Mouse (Mus musculus) limb, embryonic 14.5 days (tissue): ENCODE measurements at regions not wholly inside any gene's neighbourhood (a gene's known extent, or its start where the extent isn't known, plus 50 kb on each side); places are given as distances from the start of the nearest gene placed in this dataset.
A peak's percentile ranks its signal among the peaks of the same experiment; 100 is the strongest.

Source experiments
- ATAC-seq: fragments of 200-750 bp; cut with Nextera tagmentation; 2 replicates; pipeline ENCODE4 v1.8.0; 2017; ENCODE audit warnings: low read depth, moderate number of reproducible peaks, moderate TSS enrichment; ENCODE audit not compliant: low FRiP score
- DNase-seq: peaks from one replicate; pipeline ENCODE4 v3.0.0-alpha.2; 2015; ENCODE audit warnings: low spot score
- H3K27ac ChIP-seq: fragments of 300-500 bp; sonication (generic); replicated peaks from 2 replicates; pipeline ENCODE4 v1.5.1; 2014; ENCODE audit warnings: low read depth, mild to moderate bottlenecking, low read length, moderate library complexity, mixed read lengths
- H3K27me3 ChIP-seq: fragments of 300-500 bp; sonication (generic); 2 replicates; pipeline ENCODE4 v1.6.1; 2014; ENCODE audit warnings: low read length, mixed read lengths; ENCODE audit not compliant: control insufficient read depth, insufficient read depth
- H3K36me3 ChIP-seq: fragments of 300-500 bp; sonication (generic); 2 replicates; pipeline ENCODE4 v1.6.1; 2014; ENCODE audit warnings: mild to moderate bottlenecking, low read length, moderate library complexity, mixed read lengths; ENCODE audit not compliant: control insufficient read depth, insufficient read depth
- H3K4me1 ChIP-seq: fragments of 300-500 bp; sonication (generic); 2 replicates; pipeline ENCODE4 v1.6.1; 2014; ENCODE audit warnings: antibody characterized with exemption, low read length, mixed read lengths; ENCODE audit not compliant: control insufficient read depth, insufficient read depth
- H3K4me2 ChIP-seq: fragments of 300-500 bp; sonication (generic); replicated peaks from 2 replicates; pipeline ENCODE4 v1.6.1; 2014; ENCODE audit warnings: low read depth, mild to moderate bottlenecking, low read length, moderate library complexity; ENCODE audit not compliant: severe bottlenecking
- H3K4me3 ChIP-seq: fragments of 300-500 bp; sonication (generic); replicated peaks from 2 replicates; pipeline ENCODE4 v1.5.1; 2014; ENCODE audit warnings: low read length
- H3K9ac ChIP-seq: fragments of 300-500 bp; sonication (generic); 2 replicates; pipeline ENCODE4 v1.6.1; 2014; ENCODE audit warnings: mild to moderate bottlenecking, low read depth, low read length, moderate library complexity; ENCODE audit not compliant: severe bottlenecking
- H3K9me3 ChIP-seq: fragments of 300-500 bp; sonication (generic); 2 replicates; pipeline ENCODE4 v1.6.1; 2016; ENCODE audit warnings: low read length; ENCODE audit not compliant: control insufficient read depth
- POLR2A ChIP-seq: fragments of 200-500 bp; IDR thresholded peaks from 2 replicates; pipeline ENCODE4 v1.8.0; 2012; ENCODE audit warnings: inconsistent platforms, mild to moderate bottlenecking, moderate library complexity, borderline replicate concordance; ENCODE audit not compliant: insufficient read depth, insufficient read length; ENCODE audit errors: extremely low read depth
- WGBS: fragments of 180-500 bp; shearing (Covaris S2); extraction: QIAGEN DNeasy Blood & Tissue Kit; methylation state at CpG from one replicate; pipeline ENCODE4 v1.1.7; 2014; 5-methylcytosine and 5-hydroxymethylcytosine counted together

GRCm38 (mm10) chr3:47095288-47095687 is 647.3 kb upstream of the Pabpc4l start:
- Histone ChIP-seq H3K36me3 (no peaks in the 10 kb centered on the region), H3K27me3 (no peaks in the 10 kb centered on the region), H3K4me2 (no peak overlapping the region), H3K27ac (no peak overlapping the region), H3K9ac (no peak overlapping the region), H3K4me3 (no peak overlapping the region), H3K4me1 (no peaks in the 10 kb centered on the region), H3K9me3 (no peaks in the 10 kb centered on the region)
- ATAC-seq (no peak), DNase-seq (no peak)
- WGBS = 66% methylated on average over 7 of the region's 7 CpGs
- no peak for TF ChIP-seq POLR2A

- no peaks in the 10 kb centered on the region for H3K27me3 ChIP-seq
- H3K9me3 ChIP-seq = no peaks in the 10 kb centered on the region
- no peak for TF ChIP-seq POLR2A
- H3K4me1 ChIP-seq = no peaks in the 10 kb centered on the region
- DNase-seq = no peak
- ATAC-seq = no peak
- 99% methylated on average over 14 of the region's 14 CpGs for WGBS
- H3K4me3 ChIP-seq = no peak overlapping the region
- H3K27ac ChIP-seq = no peak overlapping the region
- no peak overlapping the region for H3K4me2 ChIP-seq
- no peaks in the 10 kb centered on the region for H3K36me3 ChIP-seq
- no peak overlapping the region for H3K9ac ChIP-seq
Observed at GRCm38 (mm10) chr3:47051563-47051962, 603.5 kb upstream of the Pabpc4l start.

- Histone ChIP-seq H3K9ac (no peak overlapping the region), H3K4me1 (no peaks in the 10 kb centered on the region), H3K27ac (no peak overlapping the region), H3K9me3 (no peaks in the 10 kb centered on the region), H3K4me3 (no peak overlapping the region), H3K36me3 (no peaks in the 10 kb centered on the region), H3K27me3 (no peaks in the 10 kb centered on the region), H3K4me2 (no peak overlapping the region)
- DNase-seq (no peak), ATAC-seq (no peak)
- WGBS = 69% methylated on average over 6 of the region's 6 CpGs
- TF ChIP-seq POLR2A = no peak
Observed at GRCm38 (mm10) chr3:47025738-47026137, 577.7 kb upstream of the Pabpc4l start.

DNA sequence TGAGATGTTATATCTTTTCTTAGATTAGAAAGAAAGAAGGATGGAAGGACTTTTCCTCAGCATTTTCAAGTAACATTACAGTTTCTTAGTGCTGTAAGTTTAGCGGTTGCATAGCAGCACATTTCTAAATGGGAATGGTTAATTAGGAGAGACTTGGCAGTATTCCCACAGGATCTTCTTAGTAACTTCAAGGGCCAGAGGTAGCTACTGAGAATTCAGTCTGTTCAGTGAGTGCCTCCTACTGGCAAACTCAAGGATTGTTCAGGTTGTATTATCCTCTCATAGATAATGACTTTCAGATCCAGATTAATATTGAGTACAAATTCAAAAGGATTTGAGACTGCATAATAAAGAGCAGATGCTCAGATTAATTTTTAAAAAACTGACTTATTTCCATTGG is 571.3 kb upstream of the Pabpc4l start:
- DNase-seq = peak; percentile 21
- 42% methylated on average over 1 of the region's 1 CpGs for WGBS
- Histone ChIP-seq H3K4me1 (no peaks in the 10 kb centered on the region), H3K27me3 (no peaks in the 10 kb centered on the region), H3K4me2 (no peak overlapping the region), H3K27ac (no peak overlapping the region), H3K9ac (no peak overlapping the region), H3K36me3 (no peaks in the 10 kb centered on the region), H3K4me3 (no peak overlapping the region), H3K9me3 (no peaks in the 10 kb centered on the region)
- no peak for ATAC-seq
- no peak for TF ChIP-seq POLR2A

- no peak for ATAC-seq
- H3K4me3 ChIP-seq = no peak overlapping the region
- no peak for DNase-seq
- no peak overlapping the region for H3K4me2 ChIP-seq
- TF ChIP-seq POLR2A = no peak
- H3K4me1 ChIP-seq = no peaks in the 10 kb centered on the region
- no peaks in the 10 kb centered on the region for H3K36me3 ChIP-seq
- no peak overlapping the region for H3K9ac ChIP-seq
- H3K9me3 ChIP-seq = no peaks in the 10 kb centered on the region
- H3K27ac ChIP-seq = no peak overlapping the region
- WGBS = 93% methylated on average over 7 of the region's 7 CpGs
- H3K27me3 ChIP-seq = no peaks in the 10 kb centered on the region
Observed at GRCm38 (mm10) chr3:47018565-47018964, 570.5 kb upstream of the Pabpc4l start.

DNA sequence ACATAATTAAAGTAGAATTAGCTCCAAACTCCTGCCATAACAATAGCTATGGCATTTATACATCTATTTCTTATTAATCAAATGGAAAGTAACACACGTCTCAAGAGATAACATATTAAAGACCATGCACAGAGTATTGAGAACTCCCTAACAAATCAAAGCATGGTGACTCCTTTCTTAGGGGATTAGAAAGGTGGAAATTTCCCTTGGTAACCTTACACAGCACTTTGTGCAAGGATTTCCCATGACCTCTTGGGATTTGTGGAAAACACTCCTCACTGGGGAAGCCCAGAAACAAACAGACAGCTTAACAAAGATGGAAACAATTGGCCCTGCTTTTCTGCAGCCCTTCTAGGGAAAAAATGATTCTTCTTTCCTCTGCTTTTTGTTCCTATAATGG is 562.4 kb upstream of the Pabpc4l start:
- H3K4me3 ChIP-seq = no peak overlapping the region
- H3K4me1 ChIP-seq = no peaks in the 10 kb centered on the region
- H3K4me2 ChIP-seq = no peak overlapping the region
- H3K27ac ChIP-seq = no peak overlapping the region
- H3K36me3 ChIP-seq = no peaks in the 10 kb centered on the region
- TF ChIP-seq POLR2A = no peak
- DNase-seq = no peak
- H3K9me3 ChIP-seq = no peaks in the 10 kb centered on the region
- 79% methylated on average over 1 of the region's 1 CpGs for WGBS
- no peaks in the 10 kb centered on the region for H3K27me3 ChIP-seq
- no peak overlapping the region for H3K9ac ChIP-seq
- no peak for ATAC-seq
